Mouse (Mus musculus) lung, embryonic 14.5 days (tissue): ENCODE measurements at regions not wholly inside any gene's neighbourhood (a gene's known extent, or its start where the extent isn't known, plus 50 kb on each side); places are given as distances from the start of the nearest gene placed in this dataset.

Experiments used
- ATAC-seq: fragments of 200-750 bp; cut with Nextera tagmentation; 2 replicates; pipeline ENCODE4 v1.8.0; 2017; ENCODE audit warnings: mild to moderate bottlenecking, moderate TSS enrichment, moderate library complexity; ENCODE audit not compliant: insufficient read depth
- DNase-seq: peaks from one replicate; pipeline ENCODE4 v3.0.0-alpha.2; 2015
- H3K27ac ChIP-seq: fragments of 300-500 bp; sonication (generic); 2 replicates; pipeline ENCODE4 v1.5.1; 2014; ENCODE audit warnings: low read depth, mild to moderate bottlenecking, moderate library complexity
- H3K27me3 ChIP-seq: fragments of 300-500 bp; sonication (generic); 2 replicates; pipeline ENCODE4 v1.6.1; 2014; ENCODE audit warnings: low read length, control low read depth; ENCODE audit not compliant: insufficient read depth
- H3K36me3 ChIP-seq: fragments of 300-500 bp; sonication (generic); 2 replicates; pipeline ENCODE4 v1.6.1; 2014; ENCODE audit warnings: control low read depth; ENCODE audit not compliant: insufficient read depth
- H3K4me1 ChIP-seq: fragments of 300-500 bp; sonication (generic); 2 replicates; pipeline ENCODE4 v1.6.1; 2014; ENCODE audit warnings: antibody characterized with exemption, control low read depth; ENCODE audit not compliant: insufficient read depth
- H3K4me2 ChIP-seq: fragments of 300-500 bp; sonication (generic); 2 replicates; pipeline ENCODE4 v1.6.1; 2014; ENCODE audit warnings: mild to moderate bottlenecking
- H3K4me3 ChIP-seq: fragments of 300-500 bp; sonication (generic); 2 replicates; pipeline ENCODE4 v1.5.1; 2014; ENCODE audit warnings: low read depth, low read length
- H3K9ac ChIP-seq: fragments of 300-500 bp; sonication (generic); 2 replicates; pipeline ENCODE4 v1.6.1; 2014
- H3K9me3 ChIP-seq: fragments of 300-500 bp; sonication (generic); 2 replicates; pipeline ENCODE4 v1.6.1; 2016; ENCODE audit warnings: low read depth, low read length, control low read depth
- CTCF ChIP-seq: IDR thresholded peaks from 2 replicates; pipeline ENCODE4 v1.5.1; 2016; ENCODE audit warnings: antibody characterized with exemption, low read depth
- WGBS: fragments of 180-500 bp; shearing (Covaris S2); extraction: QIAGEN DNeasy Blood & Tissue Kit; methylation state at CpG from one replicate; pipeline ENCODE4 v1.1.7; 2014; 5-methylcytosine and 5-hydroxymethylcytosine counted together

- TF ChIP-seq CTCF, result no peak
- WGBS, result 68% methylated on average over 2 of the region's 2 CpGs
- Histone ChIP-seq H3K4me1 (no peaks in the 10 kb centered on the region), H3K36me3 (no peaks in the 10 kb centered on the region), H3K9me3 (no peaks in the 10 kb centered on the region), H3K9ac (no peak overlapping the region), H3K4me3 (no peak overlapping the region), H3K4me2 (no peak overlapping the region), H3K27ac (no peak overlapping the region), H3K27me3 (no peaks in the 10 kb centered on the region)
- DNase-seq (peak; percentile 53), ATAC-seq (no peak)
Observed at GRCm38 (mm10) chr13:118552029-118552428, 117.6 kb upstream of the Fgf10 start.

- no peak overlapping the region for H3K4me2 ChIP-seq
- H3K9ac ChIP-seq, result no peak overlapping the region
- TF ChIP-seq CTCF, result no peak
- H3K36me3 ChIP-seq, result no peaks in the 10 kb centered on the region
- 45% methylated on average over 2 of the region's 2 CpGs for WGBS
- no peaks in the 10 kb centered on the region for H3K4me1 ChIP-seq
- H3K4me3 ChIP-seq, result no peak overlapping the region
- ATAC-seq (no peak), DNase-seq (no peak)
- no peaks in the 10 kb centered on the region for H3K27me3 ChIP-seq
- H3K27ac ChIP-seq, result no peak overlapping the region
- H3K9me3 ChIP-seq, result no peaks in the 10 kb centered on the region
Observed at GRCm38 (mm10) chr13:118538742-118539141, 130.8 kb upstream of the Fgf10 start.

- ATAC-seq (no peak), DNase-seq (no peak)
- no peak overlapping the region for H3K4me2 ChIP-seq
- no peaks in the 10 kb centered on the region for H3K36me3 ChIP-seq
- no peaks in the 10 kb centered on the region for H3K27me3 ChIP-seq
- H3K4me3 ChIP-seq, result no peak overlapping the region
- no peaks in the 10 kb centered on the region for H3K9me3 ChIP-seq
- TF ChIP-seq CTCF, result no peak
- WGBS, result 77% methylated on average over 2 of the region's 2 CpGs
- no peak overlapping the region for H3K27ac ChIP-seq
- no peak overlapping the region for H3K9ac ChIP-seq
- H3K4me1 ChIP-seq, result no peaks in the 10 kb centered on the region
Observed at GRCm38 (mm10) chr13:118513961-118514360, 126.9 kb upstream of the Mrps30 start.

- no peaks in the 10 kb centered on the region for H3K4me1 ChIP-seq
- H3K9me3 ChIP-seq, result no peaks in the 10 kb centered on the region
- H3K4me2 ChIP-seq, result no peak overlapping the region
- DNase-seq (no peak), ATAC-seq (no peak)
- no peak overlapping the region for H3K9ac ChIP-seq
- no peak overlapping the region for H3K4me3 ChIP-seq
- H3K27me3 ChIP-seq, result no peaks in the 10 kb centered on the region
- 61% methylated on average over 4 of the region's 4 CpGs for WGBS
- no peak overlapping the region for H3K27ac ChIP-seq
- H3K36me3 ChIP-seq, result no peaks in the 10 kb centered on the region
- TF ChIP-seq CTCF, result no peak
Observed at GRCm38 (mm10) chr13:118506136-118506535, 119.1 kb upstream of the Mrps30 start.

- no peak overlapping the region for H3K27ac ChIP-seq
- no peak for TF ChIP-seq CTCF
Observed at GRCm38 (mm10) chr13:118490610-118491009, 103.6 kb upstream of the Mrps30 start.

GRCm38 (mm10) chr13:118483031-118483430 is 96.0 kb upstream of the Mrps30 start:
- H3K36me3 ChIP-seq, result no peaks in the 10 kb centered on the region
- no peaks in the 10 kb centered on the region for H3K9me3 ChIP-seq
- H3K4me3 ChIP-seq, result no peak overlapping the region
- no peak overlapping the region for H3K9ac ChIP-seq
- no peak for TF ChIP-seq CTCF
- H3K4me2 ChIP-seq, result no peak overlapping the region
- H3K27me3 ChIP-seq, result no peaks in the 10 kb centered on the region
- ATAC-seq (no peak), DNase-seq (no peak)
- WGBS, result 35% methylated on average over 8 of the region's 8 CpGs
- H3K27ac ChIP-seq, result no peak overlapping the region
- H3K4me1 ChIP-seq, result no peaks in the 10 kb centered on the region

More at GRCm38 (mm10) chr13:118490610-118491009, 103.6 kb upstream of the Mrps30 start:
- WGBS, result 17% methylated on average over 3 of the region's 3 CpGs
- no peak for DNase-seq
- H3K9me3 ChIP-seq, result no peaks in the 10 kb centered on the region
- no peaks in the 10 kb centered on the region for H3K4me1 ChIP-seq
- H3K4me3 ChIP-seq, result no peak overlapping the region
- no peaks in the 10 kb centered on the region for H3K27me3 ChIP-seq
- no peak overlapping the region for H3K9ac ChIP-seq
- H3K4me2 ChIP-seq, result no peak overlapping the region
- 0 out of 2 replicates have a peak, but pooled peaks have one; percentile 31 for ATAC-seq
- no peaks in the 10 kb centered on the region for H3K36me3 ChIP-seq

GRCm38 (mm10) chr13:118480237-118480636 is 93.2 kb upstream of the Mrps30 start:
- ATAC-seq (no peak), DNase-seq (no peak)
- Histone ChIP-seq H3K9me3 (no peaks in the 10 kb centered on the region), H3K9ac (no peak overlapping the region), H3K4me2 (no peak overlapping the region), H3K4me3 (no peak overlapping the region), H3K36me3 (no peaks in the 10 kb centered on the region), H3K27ac (no peak overlapping the region), H3K4me1 (no peaks in the 10 kb centered on the region), H3K27me3 (no peaks in the 10 kb centered on the region)
- no peak for TF ChIP-seq CTCF
- 76% methylated on average over 1 of the region's 1 CpGs for WGBS

- Histone ChIP-seq H3K4me1 (no peaks in the 10 kb centered on the region), H3K27me3 (no peaks in the 10 kb centered on the region), H3K27ac (no peak overlapping the region), H3K36me3 (no peaks in the 10 kb centered on the region), H3K9ac (no peak overlapping the region), H3K4me2 (no peak overlapping the region), H3K9me3 (no peaks in the 10 kb centered on the region), H3K4me3 (no peak overlapping the region)
- TF ChIP-seq CTCF, result no peak
- 79% methylated on average over 1 of the region's 1 CpGs for WGBS
- ATAC-seq (no peak), DNase-seq (no peak)
Observed at GRCm38 (mm10) chr13:118478487-118478886, 91.4 kb upstream of the Mrps30 start.
